Mouse (Mus musculus) forebrain, embryonic 14.5 days (tissue): ENCODE results near the gene Slmap. TPM values are rescaled to one million over a fixed set of nuclear protein-coding genes. Genes with fewer than 3 reads are reported as not detected.

Experiments used
- ATAC-seq: fragments of 200-750 bp; cut with Nextera tagmentation; 2 replicates; pipeline ENCODE4 v1.8.0; 2017; ENCODE audit warnings: mild to moderate bottlenecking, moderate library complexity
- DNase-seq: peaks from one replicate; pipeline ENCODE4 v3.0.0-alpha.2; 2015; ENCODE audit warnings: low spot score
- H3K27ac ChIP-seq: fragments of 300-500 bp; sonication (generic); 2 replicates; pipeline ENCODE4 v1.5.1; 2014; ENCODE audit warnings: low read depth, mild to moderate bottlenecking, control low read depth, low read length, moderate library complexity
- H3K27me3 ChIP-seq: fragments of 300-500 bp; sonication (generic); replicated peaks from 2 replicates; pipeline ENCODE4 v1.6.1; 2014; ENCODE audit warnings: low read length, control low read depth, mixed read lengths; ENCODE audit not compliant: control insufficient read depth, insufficient read depth
- H3K36me3 ChIP-seq: fragments of 300-500 bp; sonication (generic); 2 replicates; pipeline ENCODE4 v1.6.1; 2014; ENCODE audit warnings: low read length, control low read depth; ENCODE audit not compliant: control insufficient read depth, insufficient read depth
- H3K4me1 ChIP-seq: fragments of 300-500 bp; sonication (generic); 2 replicates; pipeline ENCODE4 v1.6.1; 2014; ENCODE audit warnings: antibody characterized with exemption, low read length, control low read depth; ENCODE audit not compliant: control insufficient read depth, insufficient read depth
- H3K4me2 ChIP-seq: fragments of 300-500 bp; sonication (generic); 2 replicates; pipeline ENCODE4 v1.6.1; 2014; ENCODE audit warnings: mild to moderate bottlenecking, control low read depth, low read length
- H3K4me3 ChIP-seq: fragments of 300-500 bp; sonication (generic); 2 replicates; pipeline ENCODE4 v1.5.1; 2014; ENCODE audit warnings: low read depth, low read length, control low read depth
- H3K9ac ChIP-seq: fragments of 300-500 bp; sonication (generic); 2 replicates; pipeline ENCODE4 v1.6.1; 2014; ENCODE audit warnings: mild to moderate bottlenecking, low read length, control low read depth, moderate library complexity
- H3K9me3 ChIP-seq: fragments of 300-500 bp; sonication (generic); replicated peaks from 2 replicates; pipeline ENCODE4 v1.6.1; 2016; ENCODE audit warnings: low read length, control low read depth, mixed read lengths; ENCODE audit not compliant: control insufficient read depth
- WGBS: fragments of 180-500 bp; shearing (Covaris S2); extraction: QIAGEN DNeasy Blood & Tissue Kit; methylation state at CpG from one replicate; pipeline ENCODE4 v1.1.7; 2014; 5-methylcytosine and 5-hydroxymethylcytosine counted together
- polyA plus RNA-seq: library from polyadenylated mRNA; unstranded; fragments of >200 nt; fragmentation: Nextera tagmentation; extraction: Ambion mirVana; gene quantifications from 2 replicates; pipeline ENCODE4 v1.2.1, GENCODE M21; 2014

Gene Slmap
- polyA plus RNA-seq, 1 experiment from 2014 or later = 11.7 TPM

- Histone ChIP-seq H3K4me1 (no peaks in the 10 kb centered on the region), H3K9me3 (no peaks in the 10 kb centered on the region), H3K27me3 (no peaks in the 10 kb centered on the region), H3K27ac (no peak overlapping the region), H3K4me3 (no peak overlapping the region), H3K36me3 (no peaks in the 10 kb centered on the region), H3K4me2 (no peak overlapping the region), H3K9ac (no peak overlapping the region)
- WGBS = 85% methylated on average over 2 of the region's 2 CpGs
- ATAC-seq (no peak), DNase-seq (no peak)
Measured at GRCm38 (mm10) chr14:26562247-26562646, 27.5 kb upstream of the Slmap start.

DNA sequence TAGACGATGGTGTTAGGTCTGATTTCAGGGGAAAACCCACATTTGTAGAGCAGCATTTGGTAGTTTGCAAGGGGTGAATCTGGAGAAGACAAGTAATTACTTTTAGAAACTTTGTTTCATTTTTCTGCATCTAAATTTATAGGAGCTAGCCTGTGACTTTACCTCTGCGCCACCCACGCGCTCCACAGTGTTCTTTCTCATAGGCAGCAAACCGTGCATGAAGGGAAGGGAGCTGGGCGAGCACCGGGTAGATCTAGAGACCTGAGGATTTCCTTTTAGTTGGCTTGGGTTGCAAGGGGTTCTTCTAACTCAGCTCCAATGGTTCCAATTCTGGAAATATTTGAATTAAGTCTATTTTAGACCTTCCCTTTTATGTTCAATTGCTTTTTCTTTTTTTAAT lies 23.8 kb upstream of the Slmap start:
- H3K4me3 ChIP-seq = no peak overlapping the region
- H3K27me3 ChIP-seq = no peaks in the 10 kb centered on the region
- no peak overlapping the region for H3K4me2 ChIP-seq
- no peak overlapping the region for H3K27ac ChIP-seq
- WGBS = 89% methylated on average over 7 of the region's 7 CpGs
- DNase-seq (no peak), ATAC-seq (no peak)
- no peaks in the 10 kb centered on the region for H3K9me3 ChIP-seq
- H3K4me1 ChIP-seq = no peaks in the 10 kb centered on the region
- no peak overlapping the region for H3K9ac ChIP-seq
- no peaks in the 10 kb centered on the region for H3K36me3 ChIP-seq

- H3K4me3 ChIP-seq = no peak overlapping the region
- no peaks in the 10 kb centered on the region for H3K27me3 ChIP-seq
- no peaks in the 10 kb centered on the region for H3K36me3 ChIP-seq
- DNase-seq (no peak), ATAC-seq (no peak)
- 62% methylated on average over 1 of the region's 1 CpGs for WGBS
- H3K4me2 ChIP-seq = no peak overlapping the region
- H3K27ac ChIP-seq = no peak overlapping the region
- no peak overlapping the region for H3K9ac ChIP-seq
- H3K4me1 ChIP-seq = no peaks in the 10 kb centered on the region
- H3K9me3 ChIP-seq = no peaks in the 10 kb centered on the region
Measured at GRCm38 (mm10) chr14:26557581-26557980, 22.9 kb upstream of the Slmap start.

GRCm38 (mm10) chr14:26552853-26553252 lies 18.1 kb upstream of the Slmap start:
- Histone ChIP-seq H3K27ac (no peak overlapping the region), H3K27me3 (no peaks in the 10 kb centered on the region), H3K9me3 (no peaks in the 10 kb centered on the region), H3K4me2 (no peak overlapping the region), H3K36me3 (no peaks in the 10 kb centered on the region), H3K4me3 (no peak overlapping the region), H3K9ac (no peak overlapping the region), H3K4me1 (no peaks in the 10 kb centered on the region)
- no peak for DNase-seq
- 83% methylated on average over 3 of the region's 3 CpGs for WGBS
- ATAC-seq = no peak

- ATAC-seq (no peak), DNase-seq (no peak)
- Histone ChIP-seq H3K4me2 (no peak overlapping the region), H3K27me3 (no peaks in the 10 kb centered on the region), H3K4me3 (no peak overlapping the region), H3K27ac (no peak overlapping the region), H3K36me3 (no peaks in the 10 kb centered on the region), H3K9me3 (no peaks in the 10 kb centered on the region), H3K9ac (no peak overlapping the region), H3K4me1 (no peaks in the 10 kb centered on the region)
- 88% methylated on average over 2 of the region's 2 CpGs for WGBS
Measured at GRCm38 (mm10) chr14:26552441-26552840, 17.7 kb upstream of the Slmap start.

- no peak overlapping the region for H3K9ac ChIP-seq
- no peaks in the 10 kb centered on the region for H3K27me3 ChIP-seq
- DNase-seq = no peak
- no peak overlapping the region for H3K4me3 ChIP-seq
- no peaks in the 10 kb centered on the region for H3K4me1 ChIP-seq
- no peaks in the 10 kb centered on the region for H3K9me3 ChIP-seq
- no peaks in the 10 kb centered on the region for H3K36me3 ChIP-seq
- no peak for ATAC-seq
- no peak overlapping the region for H3K27ac ChIP-seq
- H3K4me2 ChIP-seq = no peak overlapping the region
- 94% methylated on average over 8 of the region's 8 CpGs for WGBS
Measured at GRCm38 (mm10) chr14:26550712-26551111, 16.0 kb upstream of the Slmap start.

- ATAC-seq = no peak
Measured at GRCm38 (mm10) chr14:26547516-26548488, 13.1 kb upstream of the Slmap start.

DNA sequence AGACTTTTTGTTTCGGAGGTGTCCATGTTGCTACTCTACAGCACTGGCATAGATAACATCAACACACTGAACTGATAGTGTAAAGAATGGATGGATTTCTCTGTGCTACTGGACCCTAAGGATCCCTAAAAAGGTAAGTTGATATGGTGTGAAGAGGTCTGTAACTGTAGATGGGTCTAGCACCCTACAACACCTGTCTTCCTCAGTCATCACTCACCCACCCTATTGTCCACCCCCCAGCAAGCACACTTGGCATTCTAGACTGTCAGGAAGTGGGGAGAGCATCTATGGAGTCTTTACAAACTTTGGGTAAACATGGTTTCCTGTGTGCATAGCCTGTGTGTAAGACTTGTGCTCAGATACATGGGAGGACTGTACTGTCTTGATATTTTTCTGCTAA lies 7.4 kb upstream of the Slmap start:
- no peak overlapping the region for H3K4me2 ChIP-seq
- no peak overlapping the region for H3K27ac ChIP-seq
- no peak overlapping the region for H3K4me3 ChIP-seq
- DNase-seq = no peak
- H3K27me3 ChIP-seq = no peaks in the 10 kb centered on the region
- ATAC-seq = no peak
- H3K9me3 ChIP-seq = no peaks in the 10 kb centered on the region
- no peaks in the 10 kb centered on the region for H3K36me3 ChIP-seq
- no peak overlapping the region for H3K9ac ChIP-seq
- WGBS = 98% methylated on average over 1 of the region's 1 CpGs
- H3K4me1 ChIP-seq = no peaks in the 10 kb centered on the region

More at GRCm38 (mm10) chr14:26547516-26548488, 13.1 kb upstream of the Slmap start:
- WGBS = 75% methylated on average over 10 of the region's 10 CpGs
- no peak overlapping the region for H3K4me2 ChIP-seq
- no peaks in the 10 kb centered on the region for H3K9me3 ChIP-seq
- no peaks in the 10 kb centered on the region for H3K27me3 ChIP-seq
- no peak overlapping the region for H3K4me3 ChIP-seq
- no peaks in the 10 kb centered on the region for H3K4me1 ChIP-seq
- H3K36me3 ChIP-seq = no peaks in the 10 kb centered on the region
- H3K27ac ChIP-seq = no peak overlapping the region
- DNase-seq = no peak
- no peak overlapping the region for H3K9ac ChIP-seq

DNA sequence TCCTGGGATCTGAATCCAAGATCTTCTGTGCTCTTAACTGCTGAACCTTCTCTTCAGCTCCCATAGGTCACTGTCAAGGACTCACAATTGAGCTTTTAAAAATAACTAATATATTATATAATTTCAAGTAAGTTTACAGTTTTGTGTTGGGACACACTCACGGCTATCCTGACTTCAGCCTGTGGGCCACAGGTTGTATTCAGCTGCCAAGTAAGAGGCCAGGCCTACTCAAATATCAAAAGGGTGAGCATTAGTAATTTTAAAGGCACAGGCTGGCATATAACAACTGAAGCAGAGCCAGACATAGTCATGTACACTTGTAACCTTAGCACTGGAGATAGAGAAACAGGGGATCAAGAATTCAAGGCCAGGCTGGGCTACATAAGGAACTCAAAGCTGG lies 5.8 kb upstream of the Slmap start:
- H3K36me3 ChIP-seq = no peaks in the 10 kb centered on the region
- no peak for ATAC-seq
- 73% methylated on average over 1 of the region's 1 CpGs for WGBS

More for the DNA sequence above, 5.8 kb upstream of the Slmap start:
- DNase-seq = no peak
- H3K4me1 ChIP-seq = no peaks in the 10 kb centered on the region
- no peak overlapping the region for H3K9ac ChIP-seq
- H3K27me3 ChIP-seq = no peaks in the 10 kb centered on the region
- no peak overlapping the region for H3K4me2 ChIP-seq
- H3K9me3 ChIP-seq = no peaks in the 10 kb centered on the region
- H3K27ac ChIP-seq = no peak overlapping the region
- no peak overlapping the region for H3K4me3 ChIP-seq
